Comparison of ENCODE assay signal across 33 mouse cellular contexts in the genomic region with DNA sequence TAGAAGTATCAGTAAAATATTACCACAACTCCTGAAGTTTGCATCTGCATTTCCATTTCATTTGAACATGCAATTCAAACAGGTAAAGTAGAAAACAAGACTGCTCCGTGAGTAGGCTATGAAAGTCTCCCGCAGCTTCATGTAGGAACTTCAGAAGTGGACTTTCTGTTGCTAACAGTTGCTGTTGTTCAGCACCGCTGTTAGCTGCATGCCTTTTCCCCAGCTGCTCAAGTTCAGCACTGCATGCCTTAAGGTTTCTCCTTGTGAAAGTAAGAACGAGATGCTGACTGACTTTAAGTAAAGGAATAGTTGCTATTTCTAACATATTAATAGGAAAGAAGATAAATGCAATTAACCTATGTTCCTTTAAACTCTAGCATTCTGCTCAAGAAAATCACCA. TPM values are rescaled to one million over a fixed set of nuclear protein-coding genes. Genes with fewer than 3 reads are reported as not detected.
DNase-seq lines count a peak whose midpoint lies in the region; ATAC-seq and TF ChIP-seq lines count a peak whose summit lies in the region.
"Had no signal": no experiment of that assay in that cellular context is flagged by ENCODE, and none has a peak within 500 bp of the region (broad histone marks: within the 10 kb centered on the region; RNA-seq: fewer than 3 reads in every experiment).

No protein-coding gene starts in this region.

- no peaks in the 10 kb centered on the region for H3K36me3 ChIP-seq in forebrain, postnatal 0 days (ENCODE audit: insufficient read depth)
- H3K36me3 ChIP-seq in forebrain, embryonic 10.5 days (replicated peaks) = no peaks in the 10 kb centered on the region
- no peaks in the 10 kb centered on the region for H3K36me3 ChIP-seq in midbrain, embryonic 11.5 days (ENCODE audit: control insufficient read depth, insufficient read depth, low read length)
- no peaks in the 10 kb centered on the region for H3K36me3 ChIP-seq in midbrain, embryonic 13.5 days
- H3K36me3 ChIP-seq: embryonic facial prominence, embryonic 13.5 days; forebrain, embryonic 12.5 days; limb, embryonic 13.5 days; liver, embryonic 13.5 days; midbrain, embryonic 10.5 days; neural tube, embryonic 12.5 days had no signal

- peaks cover 17% of the 10 kb centered on the region; the same call in 1 of the 2 replicates for H3K4me1 ChIP-seq in forebrain, postnatal 0 days (ENCODE audit: insufficient read depth)
- H3K4me1 ChIP-seq in forebrain, embryonic 10.5 days = peaks cover 28% of the 10 kb centered on the region
- H3K4me1 ChIP-seq in midbrain, embryonic 11.5 days (ENCODE audit: control insufficient read depth, insufficient read depth, low read length) = peaks cover 14% of the 10 kb centered on the region
- peaks cover 22% of the 10 kb centered on the region for H3K4me1 ChIP-seq in midbrain, embryonic 13.5 days (replicated peaks)

- peaks cover 38% of the 10 kb centered on the region for H3K27me3 ChIP-seq in forebrain, postnatal 0 days (ENCODE audit: insufficient read depth, low read length)
- H3K27me3 ChIP-seq in forebrain, embryonic 10.5 days (ENCODE audit: poor library complexity, severe bottlenecking) = peaks cover 58% of the 10 kb centered on the region
- H3K27me3 ChIP-seq in midbrain, embryonic 11.5 days (ENCODE audit: control insufficient read depth, insufficient read depth, low read length) = peaks cover 29% of the 10 kb centered on the region
- peaks cover 52% of the 10 kb centered on the region for H3K27me3 ChIP-seq in midbrain, embryonic 13.5 days

- H3K4me3 ChIP-seq in forebrain, postnatal 0 days (ENCODE audit: low read depth, low read length) = no peak overlapping the region
- H3K4me3 ChIP-seq in forebrain, embryonic 10.5 days = no peak overlapping the region
- H3K4me3 ChIP-seq in midbrain, embryonic 11.5 days (ENCODE audit: low read depth, low read length) = no peak overlapping the region
- no peak overlapping the region for H3K4me3 ChIP-seq in midbrain, embryonic 13.5 days (replicated peaks)
- H3K4me3 ChIP-seq: embryonic facial prominence, embryonic 13.5 days; erythroblast, embryonic 14.5 days; forebrain, embryonic 12.5 days; left cerebral cortex, adult 2 months; limb, embryonic 13.5 days; liver, embryonic 13.5 days; midbrain, embryonic 10.5 days; myocyte; neural tube, embryonic 12.5 days had no signal

- no peak overlapping the region for H3K9ac ChIP-seq in forebrain, postnatal 0 days
- H3K9ac ChIP-seq in midbrain, embryonic 11.5 days (ENCODE audit: low read length) = no peak overlapping the region
- H3K9ac ChIP-seq in midbrain, embryonic 13.5 days (replicated peaks) = no peak overlapping the region
- H3K9ac ChIP-seq: embryonic facial prominence, embryonic 13.5 days; forebrain, embryonic 12.5 days; hindbrain, embryonic 14.5 days; limb, embryonic 13.5 days; liver, embryonic 13.5 days; neural tube, embryonic 12.5 days had no signal

- TF ChIP-seq CTCF in forebrain, postnatal 0 days (IDR thresholded peaks at IDR 0.05; ENCODE audit: low read depth) = no peak

- no peak overlapping the region for H3K27ac ChIP-seq in forebrain, postnatal 0 days (ENCODE audit: low read depth, low read length)
- H3K27ac ChIP-seq in forebrain, embryonic 10.5 days = no peak overlapping the region
- H3K27ac ChIP-seq in midbrain, embryonic 11.5 days (ENCODE audit: low read depth, low read length) = no peak overlapping the region
- H3K27ac ChIP-seq in midbrain, embryonic 13.5 days = no peak overlapping the region
- H3K27ac ChIP-seq: embryonic facial prominence, embryonic 13.5 days; forebrain, embryonic 12.5 days; hindbrain, embryonic 14.5 days; left cerebral cortex, adult 2 months; limb, embryonic 13.5 days; liver, embryonic 13.5 days; midbrain, embryonic 10.5 days; neural tube, embryonic 12.5 days had no signal

- no peak overlapping the region for H3K4me2 ChIP-seq in forebrain, postnatal 0 days (ENCODE audit: low read depth)
- H3K4me2 ChIP-seq in midbrain, embryonic 11.5 days = no peak overlapping the region
- H3K4me2 ChIP-seq in midbrain, embryonic 13.5 days (replicated peaks) = no peak overlapping the region
- H3K4me2 ChIP-seq: embryonic facial prominence, embryonic 13.5 days; forebrain, embryonic 12.5 days; heart, embryonic 11.5 days; hindbrain, embryonic 14.5 days; limb, embryonic 13.5 days; liver, embryonic 13.5 days; neural tube, embryonic 12.5 days had no signal

- peak; percentile 29 for DNase-seq in forebrain, postnatal 0 days
- no peak for DNase-seq in forebrain, embryonic 10.5 days (ENCODE audit: extremely low spot score, low spot score)
- peak; percentile 82 for DNase-seq in midbrain, embryonic 11.5 days (ENCODE audit: low spot score, missing footprints)
- peak; percentile 65 for DNase-seq in NIH3T3 (ENCODE audit: low read depth)
- DNase-seq in Muller cell, postnatal 12 days (ENCODE audit: inconsistent ontology term) = no peak
- no peak for DNase-seq in spleen, adult 12 weeks (ENCODE audit: low spot score)
- DNase-seq: adrenal gland, postnatal 14 days; cerebellum, adult 11-12 months; cerebellum, adult 9-11 months; gastrocnemius, postnatal 25 days; heart, adult 11 months; heart, postnatal 36 days; kidney, adult 9 months; kidney, postnatal 25 days; liver, embryonic 13.5 days; lung, adult 2 months; lung, postnatal 14 days; right cerebral cortex, postnatal 4 days; thymus, adult 2 months; thymus, postnatal 36 days had no signal

- no peak for ATAC-seq in forebrain, postnatal 0 days
- no peak for ATAC-seq in midbrain, embryonic 11.5 days (ENCODE audit: low FRiP score)
- ATAC-seq in midbrain, embryonic 13.5 days = no peak
- ATAC-seq: intestine, postnatal 0 days had no signal

- WGBS in forebrain, postnatal 0 days = 46% methylated on average over 4 of the region's 4 CpGs
- WGBS in forebrain, embryonic 10.5 days = 51% methylated on average over 4 of the region's 4 CpGs
- 51% methylated on average over 4 of the region's 4 CpGs for WGBS in midbrain, embryonic 11.5 days
- 45% methylated on average over 4 of the region's 4 CpGs for WGBS in midbrain, embryonic 13.5 days

- no peaks in the 10 kb centered on the region for H3K9me3 ChIP-seq in forebrain, postnatal 0 days (ENCODE audit: low read length)
- H3K9me3 ChIP-seq in forebrain, embryonic 10.5 days = no peaks in the 10 kb centered on the region
- no peaks in the 10 kb centered on the region for H3K9me3 ChIP-seq in midbrain, embryonic 11.5 days (ENCODE audit: control insufficient read depth, low read length)
- no peaks in the 10 kb centered on the region for H3K9me3 ChIP-seq in midbrain, embryonic 13.5 days
- H3K9me3 ChIP-seq: embryonic facial prominence, embryonic 13.5 days; forebrain, embryonic 12.5 days; limb, embryonic 13.5 days; liver, embryonic 13.5 days; midbrain, embryonic 10.5 days; neural tube, embryonic 12.5 days had no signal

RNA-seq across cellular contexts. Expression of gene Wnt16, which starts 4.0 kb away (rescaled TPM):
- 1.1 TPM in 2 replicates for total RNA-seq in forebrain, postnatal 0 days (2014; rRNA removed)
- polyA plus RNA-seq in forebrain, postnatal 0 days (2015; fragmentation: Nextera tagmentation; extraction: Ambion mirVana) = 0.31 and 0.34 TPM in 2 replicates
- 0.64 and 0.82 TPM in 2 replicates for polyA plus RNA-seq in forebrain, embryonic 10.5 days (2016; fragmentation: Nextera tagmentation; extraction: Ambion mirVana)
- polyA plus RNA-seq in midbrain, embryonic 11.5 days (2014; fragmentation: Nextera tagmentation; extraction: Ambion mirVana) = 0.12 and 0.75 TPM in 2 replicates
- 0.41 TPM in 1 of 2 replicates, not detected in the other for polyA plus RNA-seq in midbrain, embryonic 13.5 days (2015; fragmentation: Nextera tagmentation; extraction: Ambion mirVana)
- total RNA-seq: megakaryocyte progenitor cell, adult 5-6 weeks had no signal
- polyA plus RNA-seq: erythroblast, embryonic 14.5 days; liver, embryonic 13.5 days; myocyte had no signal

Comparison
In these comparisons a context has a peak if more than half of its experiments do, and no peak if none do; other contexts are left out.
1. DNase-seq: peak in forebrain, postnatal 0 days (single experiment), midbrain, embryonic 11.5 days (single experiment) and NIH3T3 (single experiment); none in forebrain, embryonic 10.5 days (single experiment), Muller cell, postnatal 12 days (single experiment) and spleen, adult 12 weeks (single experiment).